Mouse (Mus musculus) heart, postnatal 0 days (tissue): ENCODE results near the gene Gm21746. TPM values are rescaled to one million over a fixed set of nuclear protein-coding genes. Genes with fewer than 3 reads are reported as not detected.
"Not testable (repeated sequence)": the region's sequence is repeated elsewhere in the genome, so short reads cannot be mapped to it uniquely, and the experiment has no call there.

Source experiments
- ATAC-seq: fragments of 200-750 bp; cut with Nextera tagmentation; 2 replicates; pipeline ENCODE4 v1.8.0; 2017; ENCODE audit warnings: low read depth, moderate number of reproducible peaks, moderate library complexity; ENCODE audit not compliant: insufficient read depth
- DNase-seq: peaks from one replicate; pipeline ENCODE4 v3.0.0-alpha.2; 2016; ENCODE audit warnings: low spot score
- H3K27ac ChIP-seq: fragments of 300-500 bp; sonication (generic); 2 replicates; pipeline ENCODE4 v1.5.1; 2014; ENCODE audit warnings: low read depth, mild to moderate bottlenecking
- H3K27me3 ChIP-seq: fragments of 300-500 bp; sonication (generic); 2 replicates; pipeline ENCODE4 v1.6.1; 2014; ENCODE audit warnings: low read length, mixed read lengths; ENCODE audit not compliant: control insufficient read depth, insufficient read depth
- H3K36me3 ChIP-seq: fragments of 300-500 bp; sonication (generic); replicated peaks from 2 replicates; pipeline ENCODE4 v1.6.1; 2014; ENCODE audit warnings: low read length, mixed read lengths; ENCODE audit not compliant: control insufficient read depth, insufficient read depth
- H3K4me1 ChIP-seq: fragments of 300-500 bp; sonication (generic); 2 replicates; pipeline ENCODE4 v1.6.1; 2014; ENCODE audit warnings: antibody characterized with exemption; ENCODE audit not compliant: control insufficient read depth, insufficient read depth
- H3K4me2 ChIP-seq: fragments of 300-500 bp; sonication (generic); 2 replicates; pipeline ENCODE4 v1.6.1; 2014; ENCODE audit warnings: low read depth, mild to moderate bottlenecking, low read length, moderate library complexity
- H3K4me3 ChIP-seq: fragments of 300-500 bp; sonication (generic); 2 replicates; pipeline ENCODE4 v1.5.1; 2014; ENCODE audit warnings: low read depth, low read length
- H3K9ac ChIP-seq: fragments of 300-500 bp; sonication (generic); replicated peaks from 2 replicates; pipeline ENCODE4 v1.6.1; 2014; ENCODE audit warnings: low read depth, low read length, mixed read lengths
- H3K9me3 ChIP-seq: fragments of 300-500 bp; sonication (generic); replicated peaks from 2 replicates; pipeline ENCODE4 v1.6.1; 2016; ENCODE audit warnings: low read length; ENCODE audit not compliant: control insufficient read depth
- WGBS: fragments of 180-500 bp; shearing (Covaris S2); extraction: QIAGEN DNeasy Blood & Tissue Kit; methylation state at CpG from one replicate; pipeline ENCODE4 v1.1.7; 2014; 5-methylcytosine and 5-hydroxymethylcytosine counted together
- polyA plus RNA-seq: library from polyadenylated mRNA; unstranded; fragments of >200 nt; fragmentation: Nextera tagmentation; extraction: Ambion mirVana; gene quantifications from 2 replicates; pipeline ENCODE4 v1.2.1, GENCODE M21; 2015
- total RNA-seq: library from RNA; depleted of rRNA; stranded (reverse); fragments of >200 nt; gene quantifications from 2 replicates; pipeline ENCODE4 v1.2.3, GENCODE M21; 2014; ENCODE audit warnings: low replicate concordance; rRNA removed

Gm21746 gene
- not detected in 2 replicates for total RNA-seq
- not detected in 2 replicates for polyA plus RNA-seq

DNA sequence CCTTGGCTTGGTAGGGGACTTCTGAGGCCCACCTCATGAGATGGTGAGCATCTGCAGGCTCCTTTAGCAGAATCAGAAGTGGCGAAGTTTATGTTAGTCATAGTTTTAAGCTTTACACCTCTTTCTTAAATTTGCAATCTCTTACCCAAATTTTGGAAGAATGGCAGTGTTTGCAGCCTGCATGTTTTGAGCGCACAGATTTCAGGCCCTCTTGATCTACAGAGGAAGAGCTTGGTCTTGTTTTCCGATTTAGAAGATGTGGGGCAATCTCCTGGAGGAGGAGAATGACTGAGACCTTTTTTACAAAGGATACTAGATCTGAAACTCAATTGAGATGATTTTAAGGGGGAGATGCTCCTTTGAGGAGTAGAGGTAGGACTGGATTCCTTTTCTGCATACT is at the start of gene Gm21746:
TSS of gene Gm21746 (minus strand) at position 101 of the 400 bp plus-strand sequence.
- ATAC-seq, DNase-seq, H3K9ac ChIP-seq, H3K27ac ChIP-seq, H3K4me2 ChIP-seq, H3K36me3 ChIP-seq, H3K9me3 ChIP-seq, H3K4me1 ChIP-seq, H3K27me3 ChIP-seq, H3K4me3 ChIP-seq: not testable (repeated sequence)
- 52% methylated on average over 2 of the region's 3 CpGs for WGBS

DNA sequence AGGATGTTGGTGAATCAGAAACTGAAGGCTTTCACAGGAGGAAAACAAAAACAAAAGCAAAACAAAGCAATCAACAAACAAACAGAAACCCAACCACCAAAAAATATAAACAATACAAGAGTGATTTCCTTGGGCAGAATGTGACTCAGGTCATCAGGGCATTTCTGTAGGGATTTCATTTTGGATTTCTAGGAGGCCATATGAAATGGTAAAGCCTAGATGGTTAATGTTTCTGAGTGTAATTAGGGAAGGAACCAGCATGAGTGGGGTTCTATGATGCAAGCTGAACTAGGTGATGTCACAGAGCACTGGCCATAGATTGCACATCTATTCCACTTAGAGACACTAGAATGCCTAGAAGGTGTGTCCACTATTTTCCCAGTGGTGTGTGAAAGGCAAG is 29.0 kb upstream of the Gm21746 start, which contains the start of gene Gm20873:
TSS of gene Gm20873 (plus strand) at position 301 of the 400 bp plus-strand sequence.
- not testable (repeated sequence) for H3K27ac ChIP-seq, DNase-seq, H3K4me2 ChIP-seq, H3K9ac ChIP-seq, ATAC-seq, H3K4me1 ChIP-seq, H3K27me3 ChIP-seq, H3K9me3 ChIP-seq, H3K4me3 ChIP-seq, H3K36me3 ChIP-seq

Other genes with a start within 250 kb of the Gm21746 start
- not detected in 2 replicates for gene Gm20873, start 29.1 kb upstream of the Gm21746 start, total RNA-seq
- gene Gm20873, start 29.1 kb upstream of the Gm21746 start, polyA plus RNA-seq = not detected in 2 replicates